Mouse (Mus musculus): ENCODE results near the gene Creb1.
"Not testable (repeated sequence)": the region's sequence is repeated elsewhere in the genome, so short reads cannot be mapped to it uniquely, and the experiment has no call there.

The Creb1 gene

DNA sequence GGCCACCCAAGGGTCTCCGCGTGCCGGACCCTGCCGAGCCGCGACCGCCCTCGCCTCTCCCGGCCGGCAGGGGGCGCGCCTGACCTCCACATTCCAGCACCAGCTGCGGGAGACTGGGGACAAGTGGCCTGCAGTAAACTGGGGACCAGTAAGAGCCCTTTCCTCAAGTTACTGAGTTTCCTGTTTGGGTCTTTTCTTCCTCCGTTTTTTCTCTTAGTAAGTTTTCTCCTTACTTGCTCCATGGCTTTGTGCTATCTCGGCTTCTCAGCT, 85.2 kb downstream of the Creb1 start:
- DNase-seq (ENCODE audit: low spot score in 2 of 2) = peak; percentile 52 to 82

DNA sequence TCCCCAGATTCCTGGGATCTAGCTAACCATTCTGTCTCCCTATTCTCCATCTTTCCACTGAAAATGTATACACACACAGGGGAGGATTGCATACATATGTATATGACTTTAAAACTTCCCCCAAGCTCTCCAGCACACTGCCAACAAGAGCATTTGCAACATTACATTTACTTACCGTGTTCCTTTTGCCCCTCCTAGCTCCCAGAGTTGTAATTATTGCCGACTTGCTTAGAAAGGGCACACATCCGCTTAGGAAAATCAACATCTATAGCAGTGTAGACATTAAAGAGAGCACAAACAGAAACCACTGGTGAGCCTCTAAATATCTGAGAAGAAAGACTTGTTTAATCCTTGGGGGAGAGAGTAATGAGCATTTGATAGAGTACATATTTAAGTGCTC, 85.8 kb downstream of the Creb1 start:
- no peak for DNase-seq (ENCODE audit: low spot score in 2 of 2)

DNA sequence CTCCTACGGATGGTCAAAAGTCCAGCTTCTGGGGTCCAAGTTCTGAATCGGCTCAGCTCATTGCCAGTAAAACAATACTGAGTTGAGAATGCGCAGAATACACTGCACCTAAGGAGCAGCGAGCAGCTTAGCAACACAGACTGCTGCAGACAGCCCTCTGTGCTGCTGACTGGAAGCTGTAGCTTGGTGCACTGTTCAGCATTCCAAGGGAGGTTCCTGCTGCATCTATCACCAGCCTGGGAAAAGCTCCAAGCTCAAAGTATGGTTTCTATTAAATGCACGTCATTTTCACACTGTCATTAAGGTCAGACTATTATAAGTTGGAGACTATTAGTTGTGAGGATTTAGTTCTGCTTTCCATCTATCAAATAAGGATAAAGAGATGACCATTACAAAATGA, 88.7 kb downstream of the Creb1 start:
- DNase-seq (ENCODE audit: low spot score in 2 of 2) = no peak

DNA sequence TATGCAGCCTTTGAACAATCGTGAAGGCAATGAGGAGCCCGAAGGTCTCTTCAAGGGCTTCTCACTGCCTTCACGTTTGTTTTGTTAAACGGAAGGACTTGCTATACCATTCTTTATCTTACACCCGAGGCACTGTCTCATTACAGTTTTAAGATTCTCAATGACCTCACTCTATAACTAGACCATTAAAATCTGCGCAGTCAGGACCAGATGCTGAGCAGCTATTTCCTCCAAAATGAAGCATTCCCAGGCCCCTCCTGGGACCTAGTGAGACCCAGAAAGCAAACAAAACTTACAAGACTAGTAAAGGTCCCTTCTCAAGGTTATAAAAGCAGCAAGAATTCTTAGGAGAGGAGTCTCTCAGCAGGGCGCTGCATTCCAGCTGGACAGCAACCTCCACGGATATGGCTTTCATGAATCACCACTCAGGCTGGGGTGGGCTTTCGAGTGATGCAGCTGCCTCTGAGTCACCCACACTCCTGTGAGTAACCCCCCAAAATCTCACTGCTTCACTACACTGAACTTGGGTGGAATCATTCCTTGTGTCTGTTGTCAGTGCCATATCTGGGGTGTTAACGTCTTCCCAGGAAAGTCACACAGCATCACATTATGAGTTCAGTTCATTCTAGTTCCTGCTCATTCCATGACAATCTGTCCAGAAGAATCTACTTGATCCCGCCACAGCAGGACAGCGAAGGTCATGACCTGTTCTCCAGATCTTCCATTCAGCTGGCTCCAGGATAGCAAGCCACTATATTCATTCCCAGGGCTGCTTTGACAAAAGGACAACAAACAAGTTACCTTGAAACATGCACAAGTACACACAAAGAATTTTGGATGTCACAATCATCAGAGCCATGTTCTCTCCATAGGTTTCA, 91.4 kb downstream of the Creb1 start:
- DNase-seq (ENCODE audit: low spot score in 2 of 2) = no peak

DNA sequence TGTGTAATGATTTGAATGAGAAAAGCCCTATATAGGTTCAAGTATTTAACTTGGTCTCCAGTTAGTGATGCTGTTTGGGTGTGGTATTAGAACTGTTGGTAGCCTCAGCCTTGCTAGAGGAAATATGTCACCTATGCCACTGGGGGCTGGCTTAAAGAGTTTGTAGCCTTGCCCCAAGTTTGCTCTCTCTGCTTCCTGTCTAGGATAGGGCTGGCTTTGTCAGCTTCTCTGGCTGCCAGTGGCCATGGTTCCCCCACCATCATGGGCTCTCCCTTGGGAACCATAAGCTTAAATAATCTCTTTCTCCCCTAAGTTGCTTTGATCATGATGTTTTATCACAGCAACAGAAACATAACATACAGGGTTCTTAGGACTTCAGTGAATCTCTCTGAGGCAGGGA, 92.8 kb downstream of the Creb1 start:
- DNase-seq (ENCODE audit: low spot score in 2 of 2) = no peak

DNA sequence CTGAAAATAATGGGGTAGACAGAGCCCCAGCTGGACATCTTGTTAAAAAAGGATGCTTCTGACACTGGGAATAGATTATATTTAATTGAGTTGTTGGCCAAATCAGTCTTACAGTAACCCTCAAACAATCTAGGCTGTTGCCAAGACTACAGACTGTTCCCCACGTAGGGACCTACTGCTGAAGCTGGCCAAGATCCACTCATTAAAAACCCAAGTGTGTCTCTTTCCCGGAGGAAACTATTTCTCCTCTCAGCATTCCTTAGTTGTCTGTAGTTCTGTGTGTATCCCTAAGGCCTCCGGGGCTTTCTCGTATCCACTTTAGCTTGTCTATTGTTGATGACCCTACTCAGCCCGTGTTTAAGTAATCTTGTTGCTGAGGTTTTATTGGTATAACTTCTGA, 99.1 kb downstream of the Creb1 start:
- no peak for DNase-seq (ENCODE audit: low spot score in 2 of 2)

DNA sequence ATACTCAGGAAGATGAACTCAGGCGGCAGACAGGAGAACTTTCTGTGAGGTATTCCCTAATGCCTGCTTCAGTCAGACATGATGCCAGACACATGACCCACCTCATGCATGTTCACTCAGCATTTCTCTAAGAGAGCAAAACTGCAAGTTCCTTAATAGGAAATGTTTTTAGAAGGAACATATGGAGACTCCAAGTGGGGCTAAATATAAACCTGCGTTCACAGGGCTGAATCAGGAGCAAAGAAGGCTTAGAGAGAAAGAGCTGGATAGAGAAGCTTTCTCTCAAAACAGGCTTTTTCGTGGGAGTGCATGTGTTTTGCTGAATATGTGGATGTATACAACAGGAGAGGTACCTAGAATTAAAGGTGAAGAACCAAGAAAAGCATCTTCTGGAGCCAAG, 100.8 kb downstream of the Creb1 start:
- DNase-seq (ENCODE audit: low spot score in 2 of 2) = no peak

DNA sequence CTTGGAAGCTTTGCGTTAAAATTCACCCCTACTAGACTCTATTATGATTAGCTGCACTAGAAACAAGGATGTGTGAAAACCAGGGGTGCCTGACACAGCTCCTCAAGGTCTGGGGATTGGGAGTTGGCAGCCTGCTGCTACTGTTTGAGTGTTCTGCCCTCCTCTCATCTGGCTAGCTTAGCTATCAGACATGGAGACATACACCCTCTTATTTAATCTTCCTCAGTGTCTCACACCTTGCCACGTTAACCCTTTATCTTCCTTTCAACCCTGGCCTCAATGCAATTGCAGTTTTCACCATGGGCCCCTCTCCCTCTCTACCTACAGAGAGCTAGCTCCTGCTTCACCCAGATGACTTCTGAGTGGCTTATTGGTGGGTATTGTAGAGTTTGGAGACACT, 103.2 kb downstream of the Creb1 start:
- no peak for DNase-seq (ENCODE audit: low spot score in 2 of 2)

DNA sequence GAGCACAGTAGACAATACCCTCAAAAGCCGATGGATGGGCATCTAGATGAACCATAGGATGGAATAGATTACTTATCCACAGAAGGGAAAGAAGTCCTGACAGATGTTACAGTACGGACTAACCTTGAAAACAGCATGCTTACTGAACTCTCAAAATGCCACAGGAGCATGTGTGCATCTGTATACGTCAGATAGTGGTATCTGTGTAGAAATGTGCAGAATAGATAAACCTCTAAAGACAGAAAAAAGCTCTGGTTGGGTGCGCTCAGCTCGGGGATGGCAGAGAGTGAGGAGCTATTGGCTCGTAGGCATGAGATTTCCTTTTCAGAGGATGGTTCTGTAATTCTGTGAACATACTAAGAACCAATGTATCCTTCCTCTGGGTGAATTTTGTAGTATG, 106.8 kb downstream of the Creb1 start:
- DNase-seq (ENCODE audit: low spot score in 2 of 2) = no peak

DNA sequence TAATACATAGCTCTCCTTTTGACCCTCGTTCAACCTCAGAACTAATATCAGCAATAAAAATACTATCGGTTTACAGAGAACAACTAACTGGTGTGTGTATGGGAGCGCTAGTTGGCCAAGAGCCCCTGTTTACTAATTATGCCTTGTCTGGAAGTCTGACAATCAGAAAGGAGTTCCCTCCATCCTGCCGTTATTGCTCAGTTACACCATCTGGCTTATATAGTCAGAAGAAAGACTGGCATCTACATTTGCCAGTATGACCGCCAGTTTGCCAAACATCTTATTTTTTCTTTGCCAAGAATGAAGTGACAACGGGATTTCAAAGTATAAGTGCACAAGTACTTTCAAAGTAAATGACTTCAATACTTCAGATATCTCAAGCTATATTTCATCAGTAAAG, 108.6 kb downstream of the Creb1 start:
- no peak for DNase-seq (ENCODE audit: low spot score in 2 of 2)

DNA sequence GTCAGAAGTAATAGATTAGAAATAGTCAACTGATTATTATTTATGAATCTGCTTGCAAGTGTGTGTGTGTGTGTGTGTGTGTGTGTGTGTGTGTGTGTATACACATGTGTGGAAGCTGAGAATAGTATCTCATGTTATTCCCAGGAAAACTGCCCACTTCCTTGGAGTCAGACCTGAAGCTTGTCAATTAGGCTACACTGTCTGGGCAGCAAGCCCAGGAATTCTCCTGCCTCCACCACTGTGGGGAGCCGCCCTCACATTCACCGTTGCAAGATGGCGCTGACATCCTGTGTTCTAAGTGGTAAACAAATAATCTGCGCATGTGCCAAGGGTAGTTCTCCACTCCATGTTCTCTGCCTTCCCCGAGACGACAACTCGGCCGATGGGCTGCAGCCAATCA, 110.1 kb downstream of the Creb1 start:
- DNase-seq (ENCODE audit: low spot score in 2 of 2) = not testable (repeated sequence)

DNA sequence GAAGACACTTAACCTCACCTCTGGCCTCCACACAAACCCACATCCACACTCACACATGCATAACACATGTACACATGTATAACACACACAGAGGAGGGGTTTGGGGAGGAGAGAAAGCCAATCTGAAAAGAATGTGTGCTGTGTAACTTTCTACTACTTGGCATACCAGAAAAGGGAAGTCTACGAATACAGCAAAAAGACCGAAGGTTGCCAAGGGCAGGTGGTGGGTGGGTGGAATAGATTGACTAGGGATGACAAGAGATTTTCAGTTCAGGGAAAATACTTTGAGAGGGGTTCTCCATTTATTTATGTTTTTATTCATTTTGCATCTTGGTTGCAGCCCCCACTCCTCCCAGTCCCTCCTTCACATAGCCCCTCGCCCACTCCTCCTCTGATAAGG, 112.1 kb downstream of the Creb1 start:
- DNase-seq (ENCODE audit: low spot score in 2 of 2) = no peak

DNA sequence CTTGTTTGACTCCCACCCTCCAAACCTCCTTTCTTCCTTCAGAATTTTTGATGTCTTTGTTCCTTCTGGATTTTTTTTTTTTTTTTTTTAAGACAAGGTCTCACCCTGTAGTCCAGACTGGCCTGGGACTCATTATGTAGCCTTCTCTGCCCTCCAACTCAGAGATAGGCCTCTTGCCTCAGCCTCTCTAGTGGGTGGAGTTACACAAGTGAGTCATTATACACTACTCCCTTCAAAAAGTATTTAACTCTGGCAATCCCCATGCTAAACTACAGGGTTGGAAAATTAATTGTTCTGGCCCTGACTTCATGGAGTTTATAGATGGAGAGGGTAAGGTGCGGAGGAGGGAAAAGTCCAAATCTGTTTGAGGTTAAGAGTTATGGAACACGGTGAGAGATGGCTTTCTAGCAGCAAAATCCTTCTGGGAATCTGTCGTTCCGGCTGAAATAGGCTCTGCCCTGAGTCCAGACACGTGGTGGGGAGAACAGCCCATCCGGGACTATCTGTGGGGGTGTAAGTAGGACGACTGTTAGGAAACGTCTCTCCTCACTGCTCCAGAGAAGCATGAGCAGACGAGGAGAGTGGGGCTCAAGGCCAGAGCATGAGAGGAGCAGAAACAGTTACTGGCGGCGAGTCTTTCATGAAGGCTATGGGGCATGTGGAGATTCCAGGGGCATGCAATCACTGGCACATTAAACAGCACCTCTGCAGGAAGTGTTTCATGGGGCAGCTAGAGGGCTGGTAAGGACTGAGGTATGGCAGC, 117.1 kb downstream of the Creb1 start:
- no peak for DNase-seq (ENCODE audit: low spot score in 2 of 2)

DNA sequence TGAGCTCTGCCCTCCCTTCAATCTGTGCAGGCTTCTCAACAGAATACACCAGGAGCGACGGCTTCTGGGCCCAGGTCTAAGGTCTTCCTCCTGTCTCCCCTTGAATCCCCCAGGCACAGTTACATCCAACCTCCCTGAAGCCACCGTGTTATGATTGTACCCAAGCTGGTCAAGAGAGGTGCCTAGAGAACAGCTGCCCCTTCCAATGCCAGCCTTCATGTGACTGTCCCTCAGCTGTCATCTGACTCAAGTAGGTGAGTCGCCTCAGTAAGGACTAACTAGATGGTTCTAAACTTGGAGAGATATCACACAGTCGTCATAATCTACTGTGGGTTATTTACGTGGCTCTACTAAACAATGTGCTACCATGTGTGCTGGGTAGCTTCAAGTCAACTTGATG, 121.3 kb downstream of the Creb1 start:
- no peak for DNase-seq (ENCODE audit: low spot score in 2 of 2)
